Mouse (Mus musculus) Muller cell, postnatal 12 days (primary cell): Measurements from ENCODE around the gene Dst.

Experiments used
- DNase-seq: peaks from one replicate; pipeline ENCODE4 v3.0.0-alpha.2; 2015; ENCODE audit errors: inconsistent ontology term

Dst gene

DNA sequence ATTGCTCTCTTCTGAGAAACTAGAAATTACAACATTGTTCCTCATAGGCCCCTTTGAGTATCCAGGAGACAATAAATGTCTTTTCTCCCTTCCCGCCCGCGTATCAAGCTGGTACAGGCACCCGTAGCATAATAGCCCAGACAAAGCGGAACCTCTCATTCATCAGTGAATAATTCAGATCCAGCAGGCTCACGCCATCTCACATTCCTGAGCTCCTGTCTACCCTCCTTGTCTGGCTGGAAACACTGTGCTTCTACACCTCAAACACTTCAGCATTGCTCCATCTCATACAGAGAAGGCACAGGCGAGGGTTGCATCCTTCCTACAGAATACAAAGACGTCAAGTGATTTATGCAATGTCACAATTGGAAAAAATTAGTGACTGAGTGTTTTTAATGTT, 23.8 kb downstream of the Dst start:
- DNase-seq: peak; percentile 36

DNA sequence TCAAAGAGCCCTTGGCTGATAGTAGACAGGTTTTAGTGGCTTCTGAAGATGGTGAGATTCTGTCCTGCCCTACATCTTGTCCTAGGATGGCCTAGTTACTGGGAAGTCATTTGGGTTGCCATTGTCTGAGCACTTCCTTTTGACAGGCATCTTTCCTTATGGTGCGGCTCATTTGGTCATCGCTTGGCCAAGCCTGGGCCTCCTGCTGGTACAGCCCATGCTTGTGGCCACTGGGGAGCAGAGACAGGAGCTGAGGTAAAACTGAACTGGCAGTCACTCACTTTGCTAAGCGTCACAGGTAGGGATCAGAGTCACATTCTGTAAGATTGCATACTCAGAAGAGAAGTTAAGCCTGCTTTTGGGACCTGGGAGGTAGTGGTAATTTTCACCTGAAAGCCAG, 24.2 kb downstream of the Dst start:
- DNase-seq: no peak

DNA sequence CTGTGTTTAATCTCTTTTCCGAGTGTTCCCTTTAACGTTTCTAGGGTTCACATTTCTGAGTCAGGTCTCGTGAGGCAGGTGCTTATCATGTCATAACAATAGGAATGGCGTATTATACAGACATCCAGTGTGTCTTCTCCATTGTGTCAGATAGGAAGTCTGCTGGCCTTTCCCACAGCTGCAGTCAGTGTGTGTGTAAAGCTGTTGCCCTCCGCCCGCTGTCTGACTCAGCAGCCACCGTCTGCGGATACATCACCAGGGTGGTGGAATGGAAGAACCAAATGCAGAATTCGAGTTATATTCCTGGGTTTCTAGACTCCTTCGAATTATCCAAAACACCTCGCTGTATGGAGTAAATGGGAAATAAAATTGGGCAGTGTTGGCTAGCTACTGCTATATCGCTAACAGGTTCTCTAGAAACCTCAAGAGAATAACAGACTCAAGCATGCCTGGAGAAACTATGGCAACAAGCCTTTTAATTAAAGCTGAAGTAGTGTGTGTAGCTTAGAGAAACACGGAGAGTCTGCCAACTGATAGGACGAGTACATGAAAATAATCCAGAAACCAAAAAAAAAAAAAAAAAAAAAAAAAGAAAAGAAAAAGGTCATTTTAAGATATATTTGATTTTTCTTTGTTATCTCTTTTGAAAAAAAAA, 24.9 kb downstream of the Dst start:
- no peak for DNase-seq

DNA sequence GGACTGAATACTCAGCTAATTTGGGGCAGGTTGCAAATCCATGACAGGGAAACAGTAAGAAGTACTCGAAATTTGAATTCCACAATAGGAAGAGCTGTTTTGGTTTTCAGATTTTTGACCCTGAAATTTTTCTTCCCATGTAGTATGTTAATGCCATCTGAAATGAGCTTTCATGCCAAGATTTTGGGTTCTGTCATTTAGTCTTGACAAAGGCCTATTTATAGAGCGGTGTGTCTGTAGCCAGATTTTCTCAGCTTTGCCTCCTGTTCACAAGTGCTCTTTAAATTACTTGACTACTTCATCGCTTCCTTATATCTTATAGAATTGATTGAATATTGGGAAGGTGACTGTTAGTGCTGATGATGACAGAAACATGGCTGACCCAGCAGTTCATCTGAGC, 27.9 kb downstream of the Dst start:
- no peak for DNase-seq

DNA sequence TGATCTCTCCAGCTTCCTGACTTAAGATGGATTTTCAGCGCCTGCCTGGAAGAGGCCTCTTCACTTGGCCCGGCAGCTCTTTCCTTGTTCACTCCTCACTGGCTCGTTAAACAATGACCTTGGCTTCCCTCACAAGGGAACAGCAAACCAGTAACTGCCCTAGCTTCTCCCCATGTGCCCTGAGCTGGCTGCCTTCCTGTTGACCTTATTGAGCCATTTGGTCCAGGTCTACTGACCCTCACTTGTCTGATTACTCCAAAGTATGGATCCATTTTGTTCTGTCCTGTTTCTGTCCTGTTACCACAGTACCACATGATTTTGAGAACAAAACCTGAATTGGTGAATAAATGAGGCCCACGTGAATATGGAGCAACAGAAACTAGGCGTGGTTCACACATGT, 31.8 kb downstream of the Dst start:
- no peak for DNase-seq

DNA sequence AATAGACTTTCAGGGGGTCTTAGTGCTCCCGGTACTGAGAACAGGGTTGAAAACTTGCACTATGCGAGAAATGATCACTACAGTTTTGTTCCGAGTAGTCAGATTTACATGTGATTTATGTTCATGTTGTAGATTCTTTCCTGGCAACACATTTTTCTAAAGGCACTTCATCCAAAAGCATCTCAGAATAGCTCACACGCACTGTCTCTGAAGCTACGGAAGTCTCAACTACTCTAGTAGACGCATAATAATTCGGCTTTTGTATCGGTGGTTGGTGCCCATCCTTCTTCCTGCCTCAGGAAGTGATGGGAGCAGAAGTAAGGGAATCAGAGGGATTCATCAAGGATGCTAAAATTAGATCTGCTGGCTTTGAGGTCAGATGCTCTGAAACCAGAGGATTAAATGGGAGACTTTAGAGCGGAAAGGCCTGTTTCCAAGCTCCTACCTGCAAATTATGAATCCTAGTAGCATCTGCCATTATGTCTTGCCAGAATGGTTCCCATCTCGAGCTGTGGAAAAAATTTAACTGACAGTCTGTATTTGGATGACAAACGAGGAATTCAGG, 32.4 kb downstream of the Dst start:
- DNase-seq: no peak

DNA sequence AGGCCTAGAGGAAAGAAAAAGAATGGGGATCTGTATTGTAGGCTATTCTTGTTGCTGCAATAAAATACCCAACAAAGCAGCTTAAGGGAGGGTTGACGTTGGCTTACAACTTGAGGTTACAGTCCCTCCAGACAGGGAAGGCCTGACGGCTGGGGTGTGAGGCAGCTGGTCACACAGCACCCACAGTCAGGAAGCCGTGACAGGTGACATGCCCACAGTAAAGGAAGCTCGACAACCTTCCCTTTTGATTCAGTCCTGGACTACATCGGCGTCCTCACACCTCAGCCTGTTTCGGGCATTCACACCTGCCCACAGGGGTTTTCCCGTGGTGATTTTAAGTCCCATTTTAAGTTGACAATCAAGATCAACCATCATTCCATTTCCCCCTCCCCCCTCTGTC, 34.6 kb downstream of the Dst start:
- no peak for DNase-seq

DNA sequence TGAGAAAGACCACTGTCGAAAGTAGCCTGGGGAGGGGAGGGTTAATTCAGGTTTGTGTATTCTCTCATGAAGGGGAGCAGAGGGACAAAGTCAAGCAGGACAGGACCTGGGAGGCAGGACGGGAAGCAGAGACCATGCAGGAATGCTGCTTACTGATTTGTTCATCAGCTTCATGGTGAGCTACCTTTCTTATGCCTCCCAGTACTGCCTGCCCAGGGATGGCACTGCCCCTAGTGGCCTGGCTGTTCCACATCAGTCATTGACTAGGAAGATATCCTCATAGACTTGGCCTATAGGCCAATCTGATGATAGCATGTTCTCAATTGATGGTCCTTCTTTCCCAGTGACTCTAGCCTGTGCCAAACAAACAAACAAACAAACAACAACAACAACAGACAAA, 35.9 kb downstream of the Dst start:
- no peak for DNase-seq

DNA sequence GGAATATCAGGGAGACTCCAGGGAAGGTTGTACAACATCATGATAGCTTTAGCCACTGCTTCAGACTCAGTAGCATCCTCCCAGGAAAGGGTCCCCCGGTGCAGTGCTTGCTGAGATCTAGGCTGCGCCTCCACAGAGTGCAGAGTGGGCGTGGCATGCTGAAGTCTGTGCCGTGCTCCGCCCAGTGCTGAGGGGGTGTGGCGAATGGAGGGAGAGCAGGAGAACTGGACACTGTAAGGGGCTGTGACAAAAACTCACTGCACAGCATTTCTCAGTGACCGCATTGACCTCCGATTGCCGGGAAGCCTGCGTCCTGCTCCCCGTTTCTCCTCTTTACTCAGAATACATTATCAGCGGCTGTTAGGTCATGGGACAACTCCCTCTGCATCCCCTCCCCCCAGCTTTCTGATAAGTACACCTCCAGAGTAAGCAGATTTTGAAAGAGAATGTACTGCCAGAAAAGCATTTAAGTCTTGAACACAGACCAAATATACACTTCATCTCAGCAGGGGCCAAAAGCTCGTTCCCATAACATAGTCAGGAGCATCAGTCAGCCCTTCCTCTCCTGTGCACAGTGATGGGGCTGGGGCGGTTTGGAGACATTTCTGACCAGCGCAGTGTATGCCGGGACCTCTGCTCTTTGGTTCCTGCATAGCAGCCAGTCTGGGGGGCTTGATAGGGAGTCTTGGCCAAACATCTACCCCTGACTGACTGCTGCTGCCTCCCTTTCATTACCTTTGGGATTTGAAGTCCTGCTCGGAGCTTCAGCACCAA, 37.1 kb downstream of the Dst start:
- no peak for DNase-seq

DNA sequence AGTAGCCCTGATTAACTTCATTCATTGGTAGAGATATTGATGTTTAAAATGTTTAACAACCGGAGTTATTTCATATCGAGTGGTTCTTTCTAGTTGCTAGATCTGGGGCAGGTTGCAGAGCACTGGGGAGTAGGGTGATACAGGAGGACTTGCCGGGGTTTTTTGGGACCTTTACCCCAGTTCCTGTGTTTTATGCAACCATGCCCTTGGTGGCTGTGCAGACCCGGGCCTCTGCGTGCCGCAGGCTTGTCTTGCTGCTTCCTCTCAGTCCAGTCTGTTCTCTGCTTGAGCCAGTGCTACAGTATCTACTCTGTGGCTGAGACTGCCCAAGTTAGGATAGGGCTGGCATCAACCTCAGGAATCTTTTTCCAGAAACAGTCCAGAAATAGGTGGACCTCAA, 37.7 kb downstream of the Dst start:
- no peak for DNase-seq

DNA sequence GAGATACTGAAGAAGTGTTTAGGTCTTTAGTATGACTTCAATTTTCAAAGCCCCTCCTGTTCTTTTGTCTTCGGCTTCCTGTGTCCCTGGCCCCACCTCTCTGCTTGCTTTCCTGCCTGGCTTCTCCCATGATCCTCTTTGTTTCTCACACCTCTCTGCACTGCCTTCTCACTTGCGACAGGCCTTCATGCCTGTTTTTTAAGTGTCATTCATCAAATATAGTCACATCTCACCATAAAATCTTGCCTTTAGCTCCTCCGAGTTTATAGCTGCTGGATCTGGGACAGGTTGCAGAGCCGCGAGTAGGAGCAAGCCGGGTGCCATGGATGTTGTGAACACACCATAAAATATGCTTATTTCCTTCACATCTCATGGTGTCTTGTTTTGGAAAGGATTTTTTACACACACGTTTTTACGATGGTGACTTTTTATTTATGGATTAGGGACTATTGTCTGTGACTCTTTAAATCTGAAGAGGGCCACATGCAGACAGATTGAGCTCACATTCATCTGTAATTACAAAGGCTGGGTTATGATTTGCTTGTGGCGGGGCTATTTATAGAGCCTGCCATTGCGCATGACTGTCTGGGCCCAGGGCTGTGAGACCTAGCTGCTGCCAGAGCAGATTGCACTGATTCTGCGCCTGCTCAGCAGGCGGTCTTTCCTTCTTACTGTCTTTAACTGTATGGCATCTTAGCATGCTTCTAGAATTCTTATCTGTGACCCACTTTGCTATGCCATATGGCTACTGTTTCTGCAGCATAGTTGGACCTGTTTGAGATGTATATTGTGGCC, 38.8 kb downstream of the Dst start:
- DNase-seq: no peak

DNA sequence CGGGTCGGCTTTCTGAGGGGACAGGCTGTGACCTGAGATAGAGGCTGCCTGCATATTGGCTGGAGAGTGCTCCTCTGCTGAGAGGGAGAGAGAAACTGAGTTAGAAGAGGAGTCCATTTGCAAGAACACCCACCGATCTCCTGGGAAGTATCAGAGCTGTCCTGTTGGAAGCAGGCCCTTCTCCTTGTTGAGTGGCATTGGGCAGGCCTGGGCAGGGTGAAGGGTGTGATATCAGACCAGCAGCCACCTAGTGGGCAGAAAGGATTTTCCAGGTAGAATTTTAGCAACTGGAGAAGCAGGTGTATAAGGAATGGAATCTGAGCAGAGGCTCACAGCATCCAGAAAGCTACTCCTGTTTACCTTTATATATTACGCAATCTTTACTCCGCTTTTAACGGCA, 39.8 kb downstream of the Dst start:
- DNase-seq: no peak

DNA sequence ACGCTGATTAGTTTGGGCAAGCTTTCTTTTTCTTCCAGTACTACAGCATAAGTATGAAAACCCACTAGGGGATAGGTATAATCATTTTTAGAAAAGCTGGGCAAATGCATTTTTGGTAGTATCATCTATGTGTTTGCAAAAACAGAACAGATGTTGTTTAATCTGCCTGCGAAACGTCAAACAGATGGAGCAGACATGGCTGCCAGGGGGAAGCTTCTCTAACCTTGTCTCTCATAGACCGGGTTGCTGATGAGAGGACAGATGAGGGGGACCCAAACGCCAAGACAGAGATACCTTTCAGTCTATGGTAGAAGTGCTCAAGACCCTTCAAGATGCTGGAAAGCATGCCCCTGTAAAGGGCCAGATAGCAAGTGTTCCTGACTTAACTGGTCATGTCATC, 40.5 kb downstream of the Dst start:
- no peak for DNase-seq

DNA sequence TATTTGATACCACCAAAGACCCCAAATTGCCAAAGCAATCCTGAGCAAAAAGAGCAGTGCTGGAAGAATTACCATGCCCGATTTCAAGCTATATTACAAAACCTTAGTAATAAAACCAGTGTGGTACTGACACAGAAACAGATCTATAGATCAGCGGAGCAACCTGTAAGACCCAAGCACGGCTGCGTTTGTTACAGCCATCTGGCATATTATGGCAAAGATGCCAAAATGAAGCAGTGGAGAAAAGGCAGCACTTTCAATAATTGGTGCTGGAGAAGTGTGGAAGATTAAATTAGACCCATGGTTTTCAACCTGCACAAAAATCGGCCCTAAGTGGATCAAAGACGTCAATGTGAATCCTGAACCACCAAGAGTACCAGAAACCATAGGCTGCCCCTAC, 47.6 kb downstream of the Dst start:
- no peak for DNase-seq

DNA sequence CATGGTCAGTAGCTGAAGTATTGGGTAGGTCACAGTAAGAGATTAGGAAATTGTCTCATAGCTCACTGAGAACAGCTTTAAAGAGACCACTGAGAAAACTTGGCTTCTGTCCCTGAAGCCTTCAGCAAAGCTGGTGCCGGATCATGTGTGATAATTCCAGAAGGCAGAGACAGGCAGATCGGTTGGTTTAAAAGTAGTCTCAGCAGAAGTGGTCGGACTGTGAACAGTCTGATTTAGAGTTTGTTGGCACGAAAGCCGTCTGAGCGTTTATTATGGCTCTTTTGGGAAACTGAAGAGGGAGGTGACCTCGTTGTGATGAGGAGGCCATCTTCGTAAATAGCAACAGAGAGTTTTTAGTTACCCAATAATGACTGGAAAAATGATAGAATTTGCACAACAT, 52.4 kb downstream of the Dst start:
- no peak for DNase-seq

DNA sequence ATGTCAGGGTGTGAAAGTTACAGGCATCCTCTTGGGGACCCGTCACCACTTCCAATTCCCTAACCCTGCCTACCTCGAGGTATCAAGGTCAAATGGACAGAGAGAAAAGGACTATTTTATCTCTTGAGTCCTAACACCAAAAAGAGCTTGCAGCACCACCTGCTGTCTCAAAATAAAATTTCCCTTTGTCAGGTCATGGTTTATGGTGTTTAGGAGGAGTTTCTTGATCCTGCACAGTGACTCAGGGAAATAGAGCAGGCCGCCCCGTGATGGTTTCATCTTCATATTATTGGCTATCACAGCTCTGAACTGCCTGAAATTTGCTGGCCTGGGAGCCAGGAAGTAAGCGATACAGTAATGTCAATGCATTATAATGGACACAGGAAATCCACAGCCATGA, 56.6 kb downstream of the Dst start:
- peak; percentile 67 for DNase-seq

DNA sequence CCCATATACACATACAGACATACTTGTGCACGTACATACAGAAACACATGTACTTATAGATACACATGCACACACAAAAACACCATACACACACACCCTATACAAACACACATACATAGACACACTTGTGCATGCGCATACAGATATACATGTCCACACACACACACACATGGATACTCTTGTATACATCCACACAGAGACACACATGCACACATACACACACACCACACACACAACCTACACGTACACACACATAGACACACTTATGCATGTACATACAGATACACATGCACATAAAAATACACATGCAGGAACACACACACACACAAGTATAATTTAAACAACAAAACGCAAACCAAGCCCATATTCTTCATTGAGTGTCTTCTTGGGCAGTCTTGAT, 57.8 kb downstream of the Dst start:
- no peak for DNase-seq

DNA sequence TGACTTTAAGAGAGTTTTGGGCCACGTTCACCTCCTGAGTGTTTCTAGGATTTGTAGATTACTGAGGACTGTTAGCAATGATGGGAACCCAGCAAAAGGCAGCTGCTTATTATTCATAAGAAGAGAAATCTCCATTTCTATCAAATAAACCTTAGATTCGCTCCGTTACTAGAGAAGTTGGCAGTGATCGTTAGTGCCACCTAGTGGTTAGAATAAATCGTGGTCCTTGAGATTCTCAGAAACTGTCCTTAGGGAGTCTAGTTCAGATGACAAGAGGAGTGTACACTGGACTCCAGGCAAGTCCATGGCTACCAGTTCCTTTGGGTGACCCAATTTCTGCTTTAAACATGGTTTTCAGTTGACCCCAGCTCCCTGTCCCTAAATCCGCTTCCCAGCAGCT, 58.3 kb downstream of the Dst start:
- DNase-seq: peak; percentile 40

DNA sequence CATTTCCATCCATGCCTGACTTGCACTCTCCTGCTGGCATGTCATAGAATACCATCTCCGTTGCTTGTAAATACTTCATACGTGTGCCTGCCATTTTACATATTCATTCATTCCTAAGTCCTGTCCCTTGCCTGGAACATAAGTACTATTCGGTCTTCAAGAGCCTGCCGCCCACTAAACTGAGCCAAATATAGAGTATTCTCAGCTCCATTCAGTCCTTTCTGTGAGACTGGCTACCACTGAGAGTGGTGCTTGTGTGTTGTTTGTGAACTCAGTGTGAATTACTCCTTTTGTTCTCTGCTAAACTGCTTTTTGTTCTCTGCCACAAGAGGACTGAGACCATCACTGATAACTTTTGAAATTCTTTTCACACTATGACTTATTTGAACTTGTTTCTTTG, 59.2 kb downstream of the Dst start:
- DNase-seq: no peak

DNA sequence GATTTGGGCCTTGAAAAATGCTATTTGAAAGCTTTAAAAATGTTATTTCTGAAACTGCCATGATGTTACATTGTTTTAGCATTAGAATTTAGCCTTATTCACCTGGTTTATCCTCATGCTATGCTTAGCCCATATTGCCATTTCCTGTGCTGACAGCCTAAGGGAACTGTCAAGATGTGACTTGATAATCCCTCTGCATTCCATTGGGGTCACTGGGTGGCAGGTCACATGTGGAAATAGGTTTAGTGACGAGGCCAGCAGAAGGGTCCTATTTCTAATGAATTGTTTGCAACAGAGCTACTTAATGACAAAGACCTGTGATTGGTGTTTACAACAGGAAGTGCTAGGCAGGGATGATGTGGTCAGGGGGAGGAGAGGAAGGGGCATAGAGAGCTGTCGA, 61.9 kb downstream of the Dst start:
- DNase-seq: no peak

DNA sequence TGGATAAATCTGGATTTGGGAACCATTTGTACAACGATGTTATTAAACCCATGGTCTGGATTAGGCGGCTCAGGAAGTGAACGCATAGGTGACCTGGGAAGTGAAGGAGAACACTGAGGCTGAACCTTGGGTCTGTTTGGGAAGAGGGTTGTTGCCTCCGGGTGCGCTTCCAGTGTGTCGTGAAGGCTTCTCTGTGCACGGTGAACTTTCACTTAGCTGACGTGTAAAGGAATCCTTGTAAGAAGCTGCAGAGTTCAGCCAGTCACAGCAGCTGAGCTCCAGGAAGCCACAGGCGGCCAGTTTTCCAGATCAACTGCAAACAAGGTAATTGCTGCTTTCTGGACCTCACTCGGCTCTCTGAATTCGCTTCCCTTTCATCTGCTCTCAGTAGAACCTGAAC, 66.4 kb downstream of the Dst start:
- DNase-seq: no peak

DNA sequence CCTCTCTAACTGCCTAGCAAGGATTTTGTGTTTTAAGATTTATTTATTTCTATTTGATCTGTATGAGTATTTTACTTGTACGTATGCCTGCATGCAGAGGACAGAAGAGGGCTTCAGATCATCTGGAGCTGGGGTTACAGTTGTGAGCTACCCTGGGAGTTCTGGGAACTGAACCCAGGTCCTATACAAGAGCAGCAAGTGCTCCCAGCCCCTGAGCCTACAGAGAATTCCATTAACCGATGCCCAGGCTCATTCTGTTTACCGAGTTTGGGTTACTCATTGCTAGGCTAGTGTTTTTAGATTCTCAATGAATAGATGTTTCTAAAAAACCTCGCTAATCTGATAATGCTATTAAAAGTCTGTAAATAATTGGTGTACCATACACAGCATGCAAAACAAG, 67.3 kb downstream of the Dst start:
- DNase-seq: no peak

DNA sequence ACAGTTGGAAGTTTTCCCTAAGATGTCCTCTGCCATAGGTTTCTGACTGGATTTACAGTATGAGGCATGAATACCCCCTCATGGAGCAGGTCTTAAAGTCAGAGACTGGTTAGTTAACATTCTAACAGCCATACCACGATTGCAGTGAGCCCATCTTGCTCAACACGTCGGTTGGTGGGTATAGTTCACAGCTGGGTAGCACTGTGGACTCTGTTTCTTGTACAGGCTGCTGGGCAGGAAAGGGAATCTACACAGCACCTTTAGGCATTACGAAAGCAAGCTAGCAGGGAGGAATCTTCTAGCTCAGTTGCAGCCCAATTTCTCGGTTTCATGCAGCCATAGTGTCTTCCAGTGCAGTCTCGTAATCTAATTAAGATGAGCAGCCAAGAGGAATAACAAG, 69.8 kb downstream of the Dst start:
- no peak for DNase-seq
